Mouse (Mus musculus) heart, adult 9 months (tissue): ENCODE measurements around the gene Os9.
A peak's percentile ranks its signal among the peaks of the same experiment; 100 is the strongest.
"Not testable (repeated sequence)": the region's sequence is repeated elsewhere in the genome, so short reads cannot be mapped to it uniquely, and the experiment has no call there.

Experiments
- DNase-seq, 2 experiments: peaks; one replicate each; pipeline ENCODE4 v3.0.0; 2022; ENCODE audit warnings: low spot score in 2 of 2

Os9 gene

GRCm38 (mm10) chr10:127121066-127121477 is at the start of gene Os9:
TSS of gene Os9 (minus strand) at chr10:127121131.
- peak; percentile 98 to 99 for DNase-seq

- DNase-seq, result no peak
Observed at GRCm38 (mm10) chr10:127170002-127170401, 49.1 kb upstream of the Os9 start.

GRCm38 (mm10) chr10:127167614-127168192 is 46.8 kb upstream of the Os9 start:
- DNase-seq, result no peak

GRCm38 (mm10) chr10:127166771-127167613 is 46.1 kb upstream of the Os9 start:
- DNase-seq, result no peak

GRCm38 (mm10) chr10:127166404-127166715 is 45.4 kb upstream of the Os9 start:
- DNase-seq, result no peak

GRCm38 (mm10) chr10:127165654-127166403 is 44.9 kb upstream of the Os9 start:
- DNase-seq, result no peak

GRCm38 (mm10) chr10:127165354-127165653 is 44.4 kb upstream of the Os9 start:
- no peak for DNase-seq

- peak; percentile 61 to 71 for DNase-seq
Observed at GRCm38 (mm10) chr10:127164631-127165353, 43.9 kb upstream of the Os9 start, which contains the start of gene B4galnt1. TSS of gene B4galnt1 (plus strand) at chr10:127165225.

GRCm38 (mm10) chr10:127164190-127164589 is 43.3 kb upstream of the Os9 start:
- no peak for DNase-seq

- DNase-seq, result not testable (repeated sequence)
Observed at GRCm38 (mm10) chr10:127162771-127163261, 41.9 kb upstream of the Os9 start.

- no peak for DNase-seq
Observed at GRCm38 (mm10) chr10:127160728-127161127, 39.8 kb upstream of the Os9 start.

- DNase-seq, result no peak
Observed at GRCm38 (mm10) chr10:127160081-127160480, 39.1 kb upstream of the Os9 start.

- DNase-seq, result no peak
Observed at GRCm38 (mm10) chr10:127158471-127158870, 37.5 kb upstream of the Os9 start.

GRCm38 (mm10) chr10:127156511-127156910 is 35.6 kb upstream of the Os9 start:
- DNase-seq, result no peak

GRCm38 (mm10) chr10:127156089-127156488 is 35.2 kb upstream of the Os9 start:
- DNase-seq, result no peak

- no peak for DNase-seq
Observed at GRCm38 (mm10) chr10:127154652-127155051, 33.7 kb upstream of the Os9 start.

- DNase-seq, result no peak
Observed at GRCm38 (mm10) chr10:127154241-127154640, 33.3 kb upstream of the Os9 start.

GRCm38 (mm10) chr10:127153323-127153722 is 32.4 kb upstream of the Os9 start:
- no peak for DNase-seq

GRCm38 (mm10) chr10:127152556-127152955 is 31.6 kb upstream of the Os9 start:
- DNase-seq, result not testable (repeated sequence)

- DNase-seq, result not testable (repeated sequence)
Observed at GRCm38 (mm10) chr10:127151233-127151632, 30.3 kb upstream of the Os9 start.

GRCm38 (mm10) chr10:127150471-127150872 is 29.5 kb upstream of the Os9 start:
- no peak for DNase-seq

- no peak for DNase-seq
Observed at GRCm38 (mm10) chr10:127147135-127147534, 26.2 kb upstream of the Os9 start.
